Mouse (Mus musculus) common myeloid progenitor, adult 5-6 weeks (primary cell): ENCODE results near the gene Aph1c. TPM values are rescaled to one million over a fixed set of nuclear protein-coding genes. Genes with fewer than 3 reads are reported as not detected.
"Not testable (repeated sequence)": the region's sequence is repeated elsewhere in the genome, so short reads cannot be mapped to it uniquely, and the experiment has no call there.

Source experiments
- ATAC-seq: replicated peaks from 2 replicates; pipeline ENCODE4 v1.8.0; 2016; ENCODE audit warnings: low read depth, mild to moderate bottlenecking, moderate TSS enrichment, inconsistent platforms; ENCODE audit not compliant: poor library complexity, severe bottlenecking
- total RNA-seq: library from RNA; stranded (forward); fragments of 200-1000, 187-1606 nt; gene quantifications from 2 replicates; pipeline ENCODE4 v1.2.3, GENCODE M21; 2017

Aph1c gene
- 0.87 and 1.3 TPM in 2 replicates for total RNA-seq

- ATAC-seq, result peak; percentile 93
Measured at GRCm38 (mm10) chr9:66834318-66835096, at the start of gene Aph1c. Gene Aph1c (minus strand): TSS chr9:66834726.

GRCm38 (mm10) chr9:66883500-66883899 is 49.0 kb upstream of the Aph1c start:
- ATAC-seq, result 0 out of 2 replicates have a peak, but pooled peaks have one; percentile 21

GRCm38 (mm10) chr9:66882406-66882821 is 47.9 kb upstream of the Aph1c start:
- peak; percentile 66 for ATAC-seq

GRCm38 (mm10) chr9:66881858-66882257 is 47.3 kb upstream of the Aph1c start:
- ATAC-seq, result no peak

- no peak for ATAC-seq
Measured at GRCm38 (mm10) chr9:66880752-66881151, 46.2 kb upstream of the Aph1c start.

GRCm38 (mm10) chr9:66879486-66879885 is 45.0 kb upstream of the Aph1c start:
- ATAC-seq, result 0 out of 2 replicates have a peak, but pooled peaks have one; percentile 19

- no peak for ATAC-seq
Measured at GRCm38 (mm10) chr9:66878899-66879298, 44.4 kb upstream of the Aph1c start.

GRCm38 (mm10) chr9:66876577-66876976 is 42.1 kb upstream of the Aph1c start:
- no peak for ATAC-seq

GRCm38 (mm10) chr9:66874297-66874696 is 39.8 kb upstream of the Aph1c start:
- no peak for ATAC-seq

GRCm38 (mm10) chr9:66873531-66873930 is 39.0 kb upstream of the Aph1c start:
- 0 out of 2 replicates have a peak, but pooled peaks have one; percentile 42 for ATAC-seq

- not testable (repeated sequence) for ATAC-seq
Measured at GRCm38 (mm10) chr9:66873009-66873408, 38.5 kb upstream of the Aph1c start.

- ATAC-seq, result no peak
Measured at GRCm38 (mm10) chr9:66872015-66872727, 37.6 kb upstream of the Aph1c start.

- ATAC-seq, result no peak
Measured at GRCm38 (mm10) chr9:66864708-66865107, 30.2 kb upstream of the Aph1c start.

GRCm38 (mm10) chr9:66863456-66863855 is 28.9 kb upstream of the Aph1c start:
- ATAC-seq, result no peak

GRCm38 (mm10) chr9:66862202-66862601 is 27.7 kb upstream of the Aph1c start:
- no peak for ATAC-seq

- no peak for ATAC-seq
Measured at GRCm38 (mm10) chr9:66861104-66861767, 26.7 kb upstream of the Aph1c start.

GRCm38 (mm10) chr9:66859523-66859922 is 25.0 kb upstream of the Aph1c start:
- no peak for ATAC-seq

- ATAC-seq, result no peak
Measured at GRCm38 (mm10) chr9:66855865-66856264, 21.3 kb upstream of the Aph1c start.

- no peak for ATAC-seq
Measured at GRCm38 (mm10) chr9:66852592-66852991, 18.1 kb upstream of the Aph1c start.

- no peak for ATAC-seq
Measured at GRCm38 (mm10) chr9:66850966-66851365, 16.4 kb upstream of the Aph1c start.

- no peak for ATAC-seq
Measured at GRCm38 (mm10) chr9:66846822-66847221, 12.3 kb upstream of the Aph1c start.
